Mouse (Mus musculus) stomach, embryonic 16.5 days (tissue): ENCODE results near the gene Cdkn3. TPM values are rescaled to one million over a fixed set of nuclear protein-coding genes. Genes with fewer than 3 reads are reported as not detected.

Experiments
- ATAC-seq: fragments of 200-750 bp; cut with Nextera tagmentation; 2 replicates; pipeline ENCODE4 v1.8.0; 2017; ENCODE audit warnings: moderate number of reproducible peaks, moderate TSS enrichment; ENCODE audit not compliant: insufficient read depth, low FRiP score
- H3K27ac ChIP-seq: fragments of 300-500 bp; sonication (generic); 2 replicates; pipeline ENCODE4 v1.5.1; 2014; ENCODE audit warnings: low read length
- H3K27me3 ChIP-seq: fragments of 300-500 bp; sonication (generic); 2 replicates; pipeline ENCODE4 v1.6.1; 2014; ENCODE audit warnings: low read length, control low read depth, mixed read lengths; ENCODE audit not compliant: control insufficient read depth, insufficient read depth
- H3K36me3 ChIP-seq: fragments of 300-500 bp; sonication (generic); 2 replicates; pipeline ENCODE4 v1.6.1; 2014; ENCODE audit warnings: low read length; ENCODE audit not compliant: control insufficient read depth, insufficient read depth
- H3K4me1 ChIP-seq: fragments of 300-500 bp; sonication (generic); 2 replicates; pipeline ENCODE4 v1.6.1; 2014; ENCODE audit warnings: low read length, control low read depth, mixed read lengths; ENCODE audit not compliant: control insufficient read depth, insufficient read depth
- H3K4me2 ChIP-seq: fragments of 300-500 bp; sonication (generic); 2 replicates; pipeline ENCODE4 v1.6.1; 2014; ENCODE audit warnings: low read depth, low read length, mixed read lengths
- H3K4me3 ChIP-seq: fragments of 300-500 bp; sonication (generic); replicated peaks from 2 replicates; pipeline ENCODE4 v1.5.1; 2014; ENCODE audit warnings: mild to moderate bottlenecking, low read length
- H3K9ac ChIP-seq: fragments of 300-500 bp; sonication (generic); 2 replicates; pipeline ENCODE4 v1.6.1; 2014; ENCODE audit warnings: low read length
- H3K9me3 ChIP-seq: fragments of 300-500 bp; sonication (generic); replicated peaks from 2 replicates; pipeline ENCODE4 v1.6.1; 2016; ENCODE audit warnings: low read length, control low read depth; ENCODE audit not compliant: control insufficient read depth
- WGBS: fragments of 180-500 bp; shearing (Covaris S2); extraction: QIAGEN DNeasy Blood & Tissue Kit; methylation state at CpG from one replicate; pipeline ENCODE4 v1.1.7; 2014; 5-methylcytosine and 5-hydroxymethylcytosine counted together
- polyA plus RNA-seq: library from polyadenylated mRNA; unstranded; fragments of >200 nt; fragmentation: Nextera tagmentation; extraction: Ambion mirVana; gene quantifications from 2 replicates; pipeline ENCODE4 v1.2.1, GENCODE M21; 2015

The Cdkn3 gene
- polyA plus RNA-seq = 46.0 and 48.3 TPM in 2 replicates

DNA sequence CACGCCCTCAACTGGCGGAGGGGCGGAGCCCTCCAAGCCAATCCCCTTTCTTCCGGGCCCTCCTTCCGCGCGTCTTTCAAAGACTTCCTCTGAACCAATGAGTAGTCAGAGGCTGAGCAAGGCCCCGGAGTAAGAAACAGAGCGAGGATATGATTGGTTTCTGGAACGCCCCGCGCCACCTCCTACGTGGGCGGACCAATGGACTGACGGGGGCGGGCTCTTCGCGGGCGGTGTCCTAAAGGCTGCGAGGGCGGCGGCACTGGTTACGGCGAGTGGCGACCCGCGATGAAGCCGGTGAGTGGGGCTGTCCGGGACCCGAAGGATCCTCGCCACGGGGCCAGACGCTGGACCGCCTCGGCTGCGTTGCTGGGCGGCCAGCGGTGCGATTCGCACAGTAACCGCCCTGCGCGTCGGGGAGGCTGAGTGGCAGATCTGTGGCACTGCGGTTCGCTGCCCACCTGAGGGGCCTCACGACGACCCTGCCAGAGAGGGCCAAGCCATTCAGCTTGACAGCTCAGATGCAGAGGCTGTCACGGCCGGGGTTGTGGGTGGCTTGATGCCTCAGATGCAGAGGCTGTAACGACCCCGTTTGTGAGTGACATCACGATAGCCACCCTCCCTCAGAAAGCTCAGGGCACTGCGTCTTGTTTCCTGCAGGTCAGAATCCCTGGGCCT is at the start of gene Cdkn3:
Gene Cdkn3, plus strand, starts transcription at position 187 of the 675 bp plus-strand sequence.
- H3K36me3 ChIP-seq = no peaks in the 10 kb centered on the region
- peaks cover 6% of the 10 kb centered on the region; the same call in 1 of the 2 replicates for H3K4me1 ChIP-seq
- ATAC-seq = peak; percentile 99
- peak within 1 kb of the TSS; percentile 85 for H3K9ac ChIP-seq
- no peaks in the 10 kb centered on the region; the same call in none of the 2 replicates for H3K9me3 ChIP-seq
- H3K4me3 ChIP-seq = peak within 1 kb of the TSS; percentile 77
- H3K4me2 ChIP-seq = peak within 1 kb of the TSS; percentile 86
- WGBS = under 1% methylated on average over 54 of the region's 54 CpGs
- peak within 1 kb of the TSS; percentile 11; the same call in 1 of the 2 replicates for H3K27ac ChIP-seq
- H3K27me3 ChIP-seq = no peaks in the 10 kb centered on the region

DNA sequence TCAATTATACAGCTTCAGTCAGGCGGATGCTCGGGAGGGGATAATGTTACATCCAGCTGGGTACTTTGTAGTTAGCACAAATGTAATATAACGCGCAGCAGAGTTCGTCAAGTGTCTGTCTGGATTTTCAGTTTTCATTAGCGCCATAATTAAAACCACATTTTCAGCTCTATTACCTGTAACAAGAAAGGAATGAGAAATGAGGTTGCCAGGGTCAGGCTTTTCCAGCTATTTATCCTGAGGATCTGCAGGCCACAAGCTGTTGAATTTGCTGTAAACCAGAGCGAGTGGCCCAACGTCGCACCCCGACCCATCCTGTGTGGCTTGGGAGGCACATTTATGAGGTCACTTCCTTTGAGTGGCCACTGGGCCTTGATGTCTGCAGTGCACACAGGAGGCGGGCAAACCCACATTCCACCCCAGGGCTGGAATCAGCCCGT is 41.8 kb upstream of the Cdkn3 start:
- H3K27me3 ChIP-seq = no peaks in the 10 kb centered on the region
- WGBS = 55% methylated on average over 12 of the region's 12 CpGs
- no peak overlapping the region for H3K4me2 ChIP-seq
- ATAC-seq = no peak
- H3K9ac ChIP-seq = no peak overlapping the region
- H3K4me1 ChIP-seq = 0 out of 2 replicates have a peak, but pooled peaks cover 3% of the 10 kb centered on the region
- no peaks in the 10 kb centered on the region for H3K36me3 ChIP-seq
- no peaks in the 10 kb centered on the region for H3K9me3 ChIP-seq
- H3K4me3 ChIP-seq = no peak overlapping the region
- H3K27ac ChIP-seq = no peak overlapping the region

DNA sequence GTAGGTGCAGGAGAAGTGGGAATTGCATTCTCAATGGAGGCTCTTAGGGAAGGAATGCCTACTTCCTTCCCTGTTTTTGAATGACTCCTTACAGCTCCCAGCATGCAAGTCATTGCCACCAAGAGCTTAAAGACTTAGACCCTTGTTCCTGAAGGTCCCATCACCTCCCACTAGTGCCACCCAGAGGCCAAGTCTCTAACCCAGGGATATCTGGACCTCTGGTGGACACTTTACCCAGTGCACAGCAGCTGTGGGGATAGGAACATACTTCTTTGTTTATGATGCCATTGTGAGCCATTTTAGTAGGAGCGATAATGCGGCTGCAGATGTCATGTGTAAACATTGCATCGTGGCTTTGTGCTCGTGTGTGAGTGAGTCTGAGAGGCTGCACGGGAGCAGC is 38.3 kb upstream of the Cdkn3 start:
- Histone ChIP-seq H3K27me3 (no peaks in the 10 kb centered on the region), H3K9me3 (no peaks in the 10 kb centered on the region), H3K9ac (no peak overlapping the region), H3K4me2 (no peak overlapping the region), H3K27ac (no peak overlapping the region), H3K36me3 (no peaks in the 10 kb centered on the region), H3K4me3 (no peak overlapping the region), H3K4me1 (0 out of 2 replicates have a peak, but pooled peaks cover 3% of the 10 kb centered on the region)
- WGBS = 37% methylated on average over 5 of the region's 5 CpGs
- no peak for ATAC-seq

GRCm38 (mm10) chr14:46723828-46724227 is 36.5 kb upstream of the Cdkn3 start:
- ATAC-seq = no peak
- WGBS = 34% methylated on average over 3 of the region's 3 CpGs

GRCm38 (mm10) chr14:46724941-46725340 is 35.4 kb upstream of the Cdkn3 start:
- H3K27ac ChIP-seq = no peak overlapping the region
- ATAC-seq = no peak
- no peaks in the 10 kb centered on the region for H3K27me3 ChIP-seq
- H3K9ac ChIP-seq = no peak overlapping the region
- no peaks in the 10 kb centered on the region for H3K36me3 ChIP-seq
- no peaks in the 10 kb centered on the region for H3K9me3 ChIP-seq
- no peaks in the 10 kb centered on the region for H3K4me1 ChIP-seq
- H3K4me2 ChIP-seq = no peak overlapping the region
- WGBS = 41% methylated on average over 5 of the region's 5 CpGs
- H3K4me3 ChIP-seq = no peak overlapping the region

More at GRCm38 (mm10) chr14:46723828-46724227, 36.5 kb upstream of the Cdkn3 start:
- H3K27ac ChIP-seq = no peak overlapping the region
- no peak overlapping the region for H3K9ac ChIP-seq
- no peaks in the 10 kb centered on the region for H3K36me3 ChIP-seq
- no peaks in the 10 kb centered on the region for H3K9me3 ChIP-seq
- 0 out of 2 replicates have a peak, but pooled peaks cover under 1% of the 10 kb centered on the region for H3K4me1 ChIP-seq
- no peak overlapping the region for H3K4me2 ChIP-seq
- no peaks in the 10 kb centered on the region for H3K27me3 ChIP-seq
- no peak overlapping the region for H3K4me3 ChIP-seq

GRCm38 (mm10) chr14:46725743-46726142 is 34.6 kb upstream of the Cdkn3 start:
- H3K9ac ChIP-seq = no peak overlapping the region
- H3K4me2 ChIP-seq = no peak overlapping the region
- no peaks in the 10 kb centered on the region for H3K27me3 ChIP-seq
- ATAC-seq = no peak
- no peaks in the 10 kb centered on the region for H3K4me1 ChIP-seq
- H3K4me3 ChIP-seq = no peak overlapping the region
- no peaks in the 10 kb centered on the region for H3K9me3 ChIP-seq
- no peaks in the 10 kb centered on the region for H3K36me3 ChIP-seq
- 53% methylated on average over 3 of the region's 3 CpGs for WGBS
- H3K27ac ChIP-seq = no peak overlapping the region

DNA sequence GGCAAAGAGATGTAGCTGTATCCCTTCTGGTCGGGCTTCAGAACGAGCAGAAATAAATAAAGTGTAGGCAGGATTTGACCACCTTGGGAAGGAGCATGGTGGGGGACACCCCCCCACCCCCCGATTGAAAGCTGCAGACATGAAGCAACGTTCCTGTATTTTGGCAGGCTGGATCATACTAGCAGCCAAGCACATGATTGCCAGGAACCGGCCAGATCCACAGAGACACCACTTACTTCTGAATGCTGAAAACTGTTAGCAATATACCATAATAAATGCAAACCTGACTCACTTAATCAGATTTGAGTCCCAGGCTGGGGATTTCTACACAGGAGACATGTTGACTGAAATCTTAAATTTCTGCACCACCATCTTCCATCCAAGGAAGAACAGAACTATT is 26.1 kb upstream of the Cdkn3 start:
- WGBS = 59% methylated on average over 5 of the region's 5 CpGs
- Histone ChIP-seq H3K27ac (no peak overlapping the region), H3K4me3 (no peak overlapping the region), H3K4me2 (no peak overlapping the region), H3K9ac (no peak overlapping the region), H3K36me3 (no peaks in the 10 kb centered on the region), H3K9me3 (no peaks in the 10 kb centered on the region), H3K4me1 (no peaks in the 10 kb centered on the region), H3K27me3 (no peaks in the 10 kb centered on the region)
- ATAC-seq = no peak

- no peak for ATAC-seq
- no peaks in the 10 kb centered on the region for H3K4me1 ChIP-seq
- no peaks in the 10 kb centered on the region for H3K27me3 ChIP-seq
- WGBS = 82% methylated on average over 14 of the region's 14 CpGs
- no peak overlapping the region for H3K4me2 ChIP-seq
- H3K9me3 ChIP-seq = no peaks in the 10 kb centered on the region
- no peak overlapping the region for H3K4me3 ChIP-seq
- no peak overlapping the region for H3K27ac ChIP-seq
- H3K36me3 ChIP-seq = no peaks in the 10 kb centered on the region
- no peak overlapping the region for H3K9ac ChIP-seq
Measured at GRCm38 (mm10) chr14:46734761-46735455, 25.4 kb upstream of the Cdkn3 start.

DNA sequence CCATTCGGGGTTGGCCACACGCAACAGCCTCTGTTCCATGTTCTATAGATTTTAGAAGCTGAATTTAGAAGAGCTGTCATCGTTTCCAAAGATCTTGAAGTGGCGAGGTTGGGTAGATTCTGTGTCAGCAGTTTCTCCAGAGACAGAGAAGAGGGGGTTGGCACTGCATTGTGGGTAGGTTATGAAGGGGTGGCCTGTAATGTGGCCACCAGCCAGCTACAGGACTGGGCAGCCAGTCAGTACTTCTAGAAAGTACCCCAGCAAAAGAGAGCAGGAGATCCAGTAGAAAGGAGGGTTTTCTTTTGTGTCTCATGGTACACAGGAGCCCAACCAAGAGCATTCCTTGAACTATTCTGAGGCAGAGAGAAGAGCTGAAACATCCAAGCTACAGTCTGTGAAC is 24.0 kb upstream of the Cdkn3 start:
- H3K27me3 ChIP-seq = no peaks in the 10 kb centered on the region
- no peak overlapping the region for H3K27ac ChIP-seq
- ATAC-seq = no peak
- 89% methylated on average over 4 of the region's 4 CpGs for WGBS
- no peak overlapping the region for H3K4me3 ChIP-seq
- no peaks in the 10 kb centered on the region for H3K9me3 ChIP-seq
- no peaks in the 10 kb centered on the region for H3K36me3 ChIP-seq
- no peak overlapping the region for H3K9ac ChIP-seq
- no peaks in the 10 kb centered on the region for H3K4me1 ChIP-seq
- H3K4me2 ChIP-seq = no peak overlapping the region
